Mouse (Mus musculus): Measurements from ENCODE around the gene Gm5105. TPM values are rescaled to one million over a fixed set of nuclear protein-coding genes. Genes with fewer than 3 reads are reported as not detected.

Gene Gm5105
- polyA plus RNA-seq, 1 experiment from 2014 or later, result 0.56 TPM

GRCm38 (mm10) chr3:138051431-138051830 is 15.8 kb downstream of the Gm5105 start:
- ATAC-seq (ENCODE audit: extremely low read depth, insufficient number of reproducible peaks, low FRiP score, low TSS enrichment), result no peak
- H3K27ac ChIP-seq (replicated peaks), result no peak overlapping the region
- no peak overlapping the region for H3K4me2 ChIP-seq
- 70% methylated on average over 3 of the region's 3 CpGs for WGBS
- no peak overlapping the region for H3K4me3 ChIP-seq
- no peak overlapping the region for H3K9ac ChIP-seq
- H3K9me3 ChIP-seq, result no peaks in the 10 kb centered on the region
- H3K36me3 ChIP-seq, result no peaks in the 10 kb centered on the region
- peaks cover 50% of the 10 kb centered on the region for H3K4me1 ChIP-seq
- H3K27me3 ChIP-seq (replicated peaks), result no peaks in the 10 kb centered on the region

- 65% methylated on average over 11 of the region's 11 CpGs for WGBS
- H3K4me1 ChIP-seq, result peaks cover 45% of the 10 kb centered on the region
- no peaks in the 10 kb centered on the region for H3K36me3 ChIP-seq
- no peak overlapping the region for H3K9ac ChIP-seq
- no peak overlapping the region for H3K4me3 ChIP-seq
- H3K4me2 ChIP-seq, result no peak overlapping the region
- no peaks in the 10 kb centered on the region for H3K9me3 ChIP-seq
- H3K27ac ChIP-seq (replicated peaks), result no peak overlapping the region; the same call in 1 of the 2 replicates
- no peak for ATAC-seq (ENCODE audit: extremely low read depth, insufficient number of reproducible peaks, low FRiP score, low TSS enrichment)
- no peaks in the 10 kb centered on the region for H3K27me3 ChIP-seq (replicated peaks)
These were observed 16.4 kb downstream of the Gm5105 start for GRCm38 (mm10) chr3:138050772-138051171.

- Histone ChIP-seq H3K4me3 (no peak overlapping the region), H3K9ac (no peak overlapping the region), H3K4me1 (peaks cover 33% of the 10 kb centered on the region), H3K36me3 (no peaks in the 10 kb centered on the region), H3K9me3 (no peaks in the 10 kb centered on the region), H3K27ac (replicated peaks) (no peak overlapping the region), H3K27me3 (replicated peaks) (no peaks in the 10 kb centered on the region), H3K4me2 (no peak overlapping the region)
- ATAC-seq (ENCODE audit: extremely low read depth, insufficient number of reproducible peaks, low FRiP score, low TSS enrichment), result no peak
- 86% methylated on average over 6 of the region's 6 CpGs for WGBS
These were observed 17.6 kb downstream of the Gm5105 start for GRCm38 (mm10) chr3:138049555-138049954.

GRCm38 (mm10) chr3:138043316-138043715 is 23.9 kb downstream of the Gm5105 start:
- Histone ChIP-seq H3K9me3 (no peaks in the 10 kb centered on the region), H3K4me2 (no peak overlapping the region), H3K36me3 (no peaks in the 10 kb centered on the region), H3K9ac (no peak overlapping the region), H3K4me3 (no peak overlapping the region), H3K27ac (replicated peaks) (no peak overlapping the region), H3K27me3 (replicated peaks) (no peaks in the 10 kb centered on the region), H3K4me1 (peaks cover 14% of the 10 kb centered on the region)
- 68% methylated on average over 7 of the region's 7 CpGs for WGBS
- no peak for ATAC-seq (ENCODE audit: extremely low read depth, insufficient number of reproducible peaks, low FRiP score, low TSS enrichment)

- 54% methylated on average over 3 of the region's 3 CpGs for WGBS
- peak overlapping the region; percentile 73 for H3K27ac ChIP-seq (replicated peaks)
These were observed 25.4 kb downstream of the Gm5105 start for GRCm38 (mm10) chr3:138041591-138042301.

GRCm38 (mm10) chr3:138040938-138041337 is 26.2 kb downstream of the Gm5105 start:
- no peak overlapping the region for H3K27ac ChIP-seq (replicated peaks)
- WGBS, result 69% methylated on average over 2 of the region's 2 CpGs

More at GRCm38 (mm10) chr3:138041591-138042301, 25.4 kb downstream of the Gm5105 start:
- Histone ChIP-seq H3K9ac (no peak overlapping the region), H3K4me2 (no peak overlapping the region), H3K36me3 (no peaks in the 10 kb centered on the region), H3K27me3 (replicated peaks) (no peaks in the 10 kb centered on the region), H3K4me1 (peaks cover 9% of the 10 kb centered on the region), H3K4me3 (no peak overlapping the region), H3K9me3 (no peaks in the 10 kb centered on the region)
- ATAC-seq (ENCODE audit: extremely low read depth, insufficient number of reproducible peaks, low FRiP score, low TSS enrichment), result no peak

GRCm38 (mm10) chr3:138033986-138034385 is 33.2 kb downstream of the Gm5105 start:
- no peaks in the 10 kb centered on the region for H3K9me3 ChIP-seq
- WGBS, result 57% methylated on average over 6 of the region's 6 CpGs
- H3K4me2 ChIP-seq, result no peak overlapping the region
- H3K27me3 ChIP-seq (replicated peaks), result no peaks in the 10 kb centered on the region
- no peak overlapping the region for H3K27ac ChIP-seq (replicated peaks)
- H3K9ac ChIP-seq, result no peak overlapping the region
- peaks cover 8% of the 10 kb centered on the region for H3K4me1 ChIP-seq
- no peak overlapping the region for H3K4me3 ChIP-seq
- no peak for ATAC-seq (ENCODE audit: extremely low read depth, insufficient number of reproducible peaks, low FRiP score, low TSS enrichment)
- H3K36me3 ChIP-seq, result no peaks in the 10 kb centered on the region

More at GRCm38 (mm10) chr3:138040938-138041337, 26.2 kb downstream of the Gm5105 start:
- Histone ChIP-seq H3K9ac (no peak overlapping the region), H3K36me3 (no peaks in the 10 kb centered on the region), H3K27me3 (replicated peaks) (no peaks in the 10 kb centered on the region), H3K4me3 (no peak overlapping the region), H3K4me2 (no peak overlapping the region), H3K4me1 (peaks cover 9% of the 10 kb centered on the region), H3K9me3 (no peaks in the 10 kb centered on the region)
- ATAC-seq (ENCODE audit: extremely low read depth, insufficient number of reproducible peaks, low FRiP score, low TSS enrichment), result no peak

- no peak overlapping the region for H3K4me2 ChIP-seq
- no peak overlapping the region for H3K9ac ChIP-seq
- no peak overlapping the region for H3K4me3 ChIP-seq
- WGBS, result 73% methylated on average over 6 of the region's 6 CpGs
- no peaks in the 10 kb centered on the region for H3K27me3 ChIP-seq (replicated peaks)
- H3K36me3 ChIP-seq, result no peaks in the 10 kb centered on the region
- no peaks in the 10 kb centered on the region for H3K9me3 ChIP-seq
- H3K4me1 ChIP-seq, result peaks cover 31% of the 10 kb centered on the region
- H3K27ac ChIP-seq (replicated peaks), result no peak overlapping the region
- no peak for ATAC-seq (ENCODE audit: extremely low read depth, insufficient number of reproducible peaks, low FRiP score, low TSS enrichment)
These were observed 36.6 kb downstream of the Gm5105 start for GRCm38 (mm10) chr3:138030563-138030962.

GRCm38 (mm10) chr3:138029351-138029750 is 37.8 kb downstream of the Gm5105 start:
- Histone ChIP-seq H3K9me3 (no peaks in the 10 kb centered on the region), H3K9ac (no peak overlapping the region), H3K27ac (replicated peaks) (no peak overlapping the region), H3K4me2 (no peak overlapping the region), H3K36me3 (no peaks in the 10 kb centered on the region), H3K27me3 (replicated peaks) (no peaks in the 10 kb centered on the region), H3K4me3 (no peak overlapping the region), H3K4me1 (peaks cover 31% of the 10 kb centered on the region)
- WGBS, result 79% methylated on average over 5 of the region's 5 CpGs
- no peak for ATAC-seq (ENCODE audit: extremely low read depth, insufficient number of reproducible peaks, low FRiP score, low TSS enrichment)

- Histone ChIP-seq H3K4me1 (peaks cover 23% of the 10 kb centered on the region), H3K4me2 (no peak overlapping the region), H3K27me3 (replicated peaks) (no peaks in the 10 kb centered on the region), H3K27ac (replicated peaks) (peak overlapping the region; percentile 24; the same call in 1 of the 2 replicates), H3K9ac (no peak overlapping the region), H3K36me3 (no peaks in the 10 kb centered on the region), H3K9me3 (no peaks in the 10 kb centered on the region), H3K4me3 (no peak overlapping the region)
- WGBS, result 72% methylated on average over 5 of the region's 5 CpGs
- ATAC-seq (ENCODE audit: extremely low read depth, insufficient number of reproducible peaks, low FRiP score, low TSS enrichment), result no peak
These were observed 39.4 kb downstream of the Gm5105 start for GRCm38 (mm10) chr3:138027575-138028362.

GRCm38 (mm10) chr3:138026286-138026685 is 40.9 kb downstream of the Gm5105 start:
- H3K4me3 ChIP-seq, result no peak overlapping the region
- no peak for ATAC-seq (ENCODE audit: extremely low read depth, insufficient number of reproducible peaks, low FRiP score, low TSS enrichment)
- no peak overlapping the region; the same call in 1 of the 2 replicates for H3K9ac ChIP-seq
- no peaks in the 10 kb centered on the region for H3K27me3 ChIP-seq (replicated peaks)
- H3K4me1 ChIP-seq, result peaks cover 23% of the 10 kb centered on the region
- H3K9me3 ChIP-seq, result no peaks in the 10 kb centered on the region
- H3K36me3 ChIP-seq, result no peaks in the 10 kb centered on the region
- peak overlapping the region; percentile 46 for H3K4me2 ChIP-seq
- H3K27ac ChIP-seq (replicated peaks), result peak overlapping the region; percentile 83
- WGBS, result 39% methylated on average over 10 of the region's 10 CpGs

All from heart, embryonic 13.5 days (tissue).